Mouse (Mus musculus) limb, embryonic 14.5 days (tissue): ENCODE results near the gene BC005537. TPM values are rescaled to one million over a fixed set of nuclear protein-coding genes. Genes with fewer than 3 reads are reported as not detected.

Source experiments
- ATAC-seq: fragments of 200-750 bp; cut with Nextera tagmentation; 2 replicates; pipeline ENCODE4 v1.8.0; 2017; ENCODE audit warnings: low read depth, moderate number of reproducible peaks, moderate TSS enrichment; ENCODE audit not compliant: low FRiP score
- DNase-seq: peaks from one replicate; pipeline ENCODE4 v3.0.0-alpha.2; 2015; ENCODE audit warnings: low spot score
- H3K27ac ChIP-seq: fragments of 300-500 bp; sonication (generic); replicated peaks from 2 replicates; pipeline ENCODE4 v1.5.1; 2014; ENCODE audit warnings: low read depth, mild to moderate bottlenecking, low read length, moderate library complexity, mixed read lengths
- H3K27me3 ChIP-seq: fragments of 300-500 bp; sonication (generic); 2 replicates; pipeline ENCODE4 v1.6.1; 2014; ENCODE audit warnings: low read length, mixed read lengths; ENCODE audit not compliant: control insufficient read depth, insufficient read depth
- H3K36me3 ChIP-seq: fragments of 300-500 bp; sonication (generic); 2 replicates; pipeline ENCODE4 v1.6.1; 2014; ENCODE audit warnings: mild to moderate bottlenecking, low read length, moderate library complexity, mixed read lengths; ENCODE audit not compliant: control insufficient read depth, insufficient read depth
- H3K4me1 ChIP-seq: fragments of 300-500 bp; sonication (generic); 2 replicates; pipeline ENCODE4 v1.6.1; 2014; ENCODE audit warnings: antibody characterized with exemption, low read length, mixed read lengths; ENCODE audit not compliant: control insufficient read depth, insufficient read depth
- H3K4me2 ChIP-seq: fragments of 300-500 bp; sonication (generic); replicated peaks from 2 replicates; pipeline ENCODE4 v1.6.1; 2014; ENCODE audit warnings: low read depth, mild to moderate bottlenecking, low read length, moderate library complexity; ENCODE audit not compliant: severe bottlenecking
- H3K4me3 ChIP-seq: fragments of 300-500 bp; sonication (generic); replicated peaks from 2 replicates; pipeline ENCODE4 v1.5.1; 2014; ENCODE audit warnings: low read length
- H3K9ac ChIP-seq: fragments of 300-500 bp; sonication (generic); 2 replicates; pipeline ENCODE4 v1.6.1; 2014; ENCODE audit warnings: mild to moderate bottlenecking, low read depth, low read length, moderate library complexity; ENCODE audit not compliant: severe bottlenecking
- H3K9me3 ChIP-seq: fragments of 300-500 bp; sonication (generic); 2 replicates; pipeline ENCODE4 v1.6.1; 2016; ENCODE audit warnings: low read length; ENCODE audit not compliant: control insufficient read depth
- POLR2A ChIP-seq: fragments of 200-500 bp; IDR thresholded peaks from 2 replicates; pipeline ENCODE4 v1.8.0; 2012; ENCODE audit warnings: inconsistent platforms, mild to moderate bottlenecking, moderate library complexity, borderline replicate concordance; ENCODE audit not compliant: insufficient read depth, insufficient read length; ENCODE audit errors: extremely low read depth
- WGBS: fragments of 180-500 bp; shearing (Covaris S2); extraction: QIAGEN DNeasy Blood & Tissue Kit; methylation state at CpG from one replicate; pipeline ENCODE4 v1.1.7; 2014; 5-methylcytosine and 5-hydroxymethylcytosine counted together
- polyA plus RNA-seq, 2 experiments: library from polyadenylated mRNA; depleted of rRNA in 1 of 2; stranded (reverse) in 1 of 2; unstranded in 1 of 2; fragments of >200 nt; fragmentation: Nextera tagmentation in 1 of 2; extraction: Ambion mirVana in 1 of 2; gene quantifications; 2 replicates each; pipeline versions ENCODE4 v1.2.1 to v1.2.3; 2012 to 2014

Gene BC005537
- polyA plus RNA-seq, 2 experiments, result 29.3 to 87.7 TPM

DNA sequence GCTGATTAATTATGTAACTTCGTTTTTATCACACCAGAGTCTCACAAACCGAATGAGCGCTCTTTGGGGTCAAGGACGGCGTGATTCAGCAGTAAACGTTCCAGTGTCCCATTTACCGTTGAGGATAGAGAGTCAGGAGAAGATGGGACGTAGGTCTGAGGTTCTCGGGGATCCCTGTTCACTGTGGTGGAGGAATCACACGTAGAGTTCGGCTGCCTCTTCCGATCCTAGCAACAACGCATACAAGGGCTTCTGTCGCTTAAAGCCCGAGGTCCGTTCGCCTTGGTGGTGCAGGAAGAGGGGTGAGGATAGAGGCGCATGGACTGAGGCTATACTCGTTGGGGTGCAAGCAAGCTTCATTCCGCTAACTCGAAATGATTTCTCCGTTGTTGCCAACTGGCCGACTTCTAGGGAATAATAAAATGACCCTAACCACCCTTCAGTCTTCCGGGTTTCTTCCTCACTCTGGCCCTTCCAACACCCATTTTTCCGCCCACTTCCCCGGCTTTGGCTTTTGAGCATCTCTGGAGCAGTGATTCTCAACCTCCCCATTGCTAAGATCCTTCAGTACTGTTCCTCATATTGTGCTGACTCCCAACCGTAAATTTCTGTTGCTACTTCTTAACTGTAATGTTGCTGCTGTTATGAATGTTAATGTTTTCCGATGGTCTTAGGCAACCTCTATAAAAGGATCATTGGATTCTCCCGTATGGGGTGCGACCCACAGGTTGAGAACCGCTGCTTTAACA, 1.4 kb upstream of the BC005537 start:
- Histone ChIP-seq H3K9ac (peak overlapping the region; percentile 49), H3K4me3 (peak overlapping the region; percentile 95), H3K4me1 (peaks cover 15% of the 10 kb centered on the region), H3K4me2 (peak overlapping the region; percentile 57), H3K36me3 (peaks cover 4% of the 10 kb centered on the region), H3K27ac (peak overlapping the region; percentile 65), H3K27me3 (no peaks in the 10 kb centered on the region), H3K9me3 (no peaks in the 10 kb centered on the region)
- no peak; the same call in 1 of the 2 replicates for TF ChIP-seq POLR2A
- ATAC-seq (peak; percentile 11; the same call in 1 of the 2 replicates), DNase-seq (no peak)
- WGBS, result 1% methylated on average over 31 of the region's 31 CpGs

DNA sequence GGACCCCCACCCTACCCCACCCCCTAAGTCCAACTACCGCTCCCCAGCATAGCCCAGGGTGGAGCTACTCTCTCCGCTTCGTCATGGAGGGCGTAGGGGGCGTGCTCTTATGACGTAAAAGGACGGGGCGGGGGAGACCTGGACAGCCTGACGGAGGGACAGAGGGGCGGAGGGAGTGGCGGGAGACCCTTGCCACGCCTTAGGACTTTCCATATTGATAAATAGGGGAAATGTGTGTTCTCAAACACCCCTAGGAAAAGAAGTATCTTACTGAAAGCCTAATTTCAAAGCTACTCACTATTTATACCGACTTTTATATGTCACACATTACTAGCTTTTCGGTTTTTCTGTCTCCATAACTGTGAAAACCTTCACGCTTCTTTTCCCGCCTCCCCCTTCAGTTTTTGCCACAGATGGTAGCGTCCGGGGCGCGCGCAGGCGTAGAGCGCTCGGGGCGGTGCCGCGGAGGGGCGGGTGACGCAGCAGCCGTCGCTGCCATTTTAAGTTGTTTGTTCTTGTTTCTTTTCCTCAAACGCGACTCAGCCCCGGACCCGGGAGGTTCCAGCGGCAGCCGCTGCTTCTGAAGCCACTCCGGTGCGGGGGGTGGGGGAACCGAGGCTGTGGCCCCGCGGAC, 666 bp upstream of the BC005537 start:
- Histone ChIP-seq H3K4me3 (peak overlapping the region; percentile 95), H3K36me3 (peaks cover 10% of the 10 kb centered on the region), H3K9me3 (no peaks in the 10 kb centered on the region), H3K27ac (peak overlapping the region; percentile 100), H3K9ac (peak overlapping the region; percentile 97), H3K4me1 (peaks cover 15% of the 10 kb centered on the region), H3K4me2 (peak overlapping the region; percentile 57), H3K27me3 (no peaks in the 10 kb centered on the region)
- WGBS, result 2% methylated on average over 42 of the region's 42 CpGs
- peak; percentile 100 for TF ChIP-seq POLR2A
- ATAC-seq, result peak; percentile 96
- peak; percentile 98 for DNase-seq

DNA sequence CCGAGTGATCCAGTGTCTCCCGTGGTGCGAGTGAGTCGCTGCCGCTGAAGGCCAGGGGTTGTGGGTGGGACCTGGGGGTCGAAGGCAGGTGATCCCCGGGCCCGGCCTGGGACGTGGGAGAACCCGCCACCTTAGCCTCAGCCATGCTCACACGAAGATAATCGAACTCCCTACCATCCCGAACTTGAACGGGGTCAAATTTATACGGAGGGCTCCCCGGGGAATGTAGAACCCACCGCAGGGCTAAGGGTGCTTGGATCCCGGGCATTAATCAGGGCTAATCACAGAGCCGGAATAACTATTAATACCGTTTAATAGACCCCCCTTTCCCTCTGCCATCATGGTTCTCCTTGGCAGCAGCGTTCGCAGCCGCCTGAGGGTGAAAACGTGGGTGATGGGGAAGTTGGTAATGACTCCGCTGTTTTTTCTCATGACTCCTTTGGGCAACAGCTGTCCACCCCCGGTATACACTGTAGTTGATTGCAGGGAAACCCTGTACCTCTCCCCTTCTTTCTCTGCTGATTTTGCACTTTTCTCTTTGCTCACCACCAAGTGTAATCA, 754 bp downstream of the BC005537 start:
- DNase-seq (peak; percentile 33), ATAC-seq (no peak)
- peak overlapping the region; percentile 57 for H3K4me2 ChIP-seq
- peak overlapping the region; percentile 97 for H3K9ac ChIP-seq
- under 1% methylated on average over 26 of the region's 26 CpGs for WGBS
- H3K9me3 ChIP-seq, result no peaks in the 10 kb centered on the region
- peaks cover 15% of the 10 kb centered on the region for H3K4me1 ChIP-seq
- peak overlapping the region; percentile 95 for H3K4me3 ChIP-seq
- H3K27ac ChIP-seq, result no peak overlapping the region
- no peaks in the 10 kb centered on the region for H3K27me3 ChIP-seq
- TF ChIP-seq POLR2A, result no peak
- H3K36me3 ChIP-seq, result peaks cover 22% of the 10 kb centered on the region

GRCm38 (mm10) chr13:24803196-24803595, 1.7 kb downstream of the BC005537 start:
- H3K4me2 ChIP-seq, result peak overlapping the region; percentile 57
- no peak for DNase-seq
- no peaks in the 10 kb centered on the region for H3K9me3 ChIP-seq
- no peaks in the 10 kb centered on the region for H3K27me3 ChIP-seq
- peak overlapping the region; percentile 95 for H3K4me3 ChIP-seq
- no peak overlapping the region for H3K27ac ChIP-seq
- H3K4me1 ChIP-seq, result peaks cover 15% of the 10 kb centered on the region
- H3K9ac ChIP-seq, result peak overlapping the region; percentile 97
- no peak for TF ChIP-seq POLR2A
- 26% methylated on average over 2 of the region's 2 CpGs for WGBS
- H3K36me3 ChIP-seq, result peaks cover 32% of the 10 kb centered on the region
- no peak for ATAC-seq

DNA sequence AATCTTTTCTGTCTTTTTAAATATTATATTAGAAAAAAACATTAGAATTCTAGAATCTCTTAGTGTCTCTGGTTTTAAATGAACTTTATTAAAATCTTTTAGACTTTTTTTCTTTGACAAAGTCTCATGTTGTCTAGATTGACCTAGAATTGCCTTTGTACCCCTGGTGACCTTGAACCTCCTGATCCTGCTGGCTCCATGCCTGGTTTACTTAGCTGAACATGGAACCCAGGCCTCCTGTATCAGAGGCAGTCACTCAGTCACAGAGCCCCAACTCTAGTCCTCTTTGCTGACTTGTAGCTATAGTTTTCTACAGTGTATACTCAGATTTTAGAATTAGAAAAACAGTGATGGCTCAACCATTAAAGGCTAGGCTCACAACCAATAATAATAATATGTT, 4.6 kb downstream of the BC005537 start:
- no peak for DNase-seq
- Histone ChIP-seq H3K27ac (no peak overlapping the region), H3K36me3 (peaks cover 57% of the 10 kb centered on the region), H3K4me3 (no peak overlapping the region), H3K27me3 (no peaks in the 10 kb centered on the region), H3K4me1 (peaks cover 15% of the 10 kb centered on the region), H3K9ac (no peak overlapping the region), H3K9me3 (no peaks in the 10 kb centered on the region), H3K4me2 (no peak overlapping the region)
- no peak for TF ChIP-seq POLR2A
- ATAC-seq, result no peak
